Mouse (Mus musculus): ENCODE measurements around the gene Apol7e. TPM values are rescaled to one million over a fixed set of nuclear protein-coding genes. Genes with fewer than 3 reads are reported as not detected.

Gene Apol7e
- total and polyA plus RNA-seq, 2 experiments from 2014 or later = not detected

DNA sequence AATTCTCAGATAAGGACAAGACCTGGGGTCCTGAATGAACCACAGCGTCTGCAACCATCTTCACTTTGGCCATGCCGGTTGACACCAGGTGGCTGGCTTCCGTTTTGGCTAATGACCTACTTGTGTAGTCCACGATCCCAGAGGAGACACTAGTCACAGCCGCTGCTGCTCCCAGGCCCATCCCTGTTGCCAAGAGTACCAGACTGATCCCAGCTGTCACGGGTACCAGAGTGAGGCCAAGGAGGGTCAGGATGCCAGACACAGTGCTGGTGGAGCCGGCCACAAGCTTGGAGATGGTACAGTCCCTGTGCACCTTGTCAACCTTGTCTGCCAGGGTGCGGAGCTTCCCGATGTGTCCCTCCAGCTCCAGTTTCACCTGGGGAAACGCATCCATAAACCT lies 51.1 kb downstream of the Apol7e start:
- 91% methylated on average over 10 of the region's 10 CpGs for WGBS

DNA sequence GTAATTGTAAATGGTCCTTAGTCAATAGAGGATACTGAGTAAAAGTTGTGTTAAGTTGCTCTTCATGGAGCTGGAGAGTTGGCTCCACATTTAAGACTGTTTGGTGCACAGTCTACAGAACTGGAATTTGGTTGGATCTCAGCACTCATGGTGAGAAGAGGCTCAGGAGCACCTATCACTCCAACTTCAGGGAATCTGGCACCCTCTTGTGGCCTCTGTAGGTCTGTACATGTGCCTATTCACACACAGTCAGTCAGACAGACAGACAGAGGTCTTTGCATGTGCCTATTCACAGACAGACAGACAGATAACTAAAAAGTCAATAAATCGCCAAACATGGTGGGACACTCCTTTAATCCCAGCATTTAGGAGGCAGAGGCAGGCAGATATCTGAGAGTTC lies 51.8 kb downstream of the Apol7e start:
- Histone ChIP-seq H3K27me3 (ENCODE audit: insufficient read depth, low read length) (no peaks in the 10 kb centered on the region), H3K9me3 (ENCODE audit: low read length) (no peaks in the 10 kb centered on the region), H3K4me2 (ENCODE audit: low read depth, low read length, poor library complexity, severe bottlenecking) (no peak overlapping the region), H3K9ac (replicated peaks; ENCODE audit: low read length, poor library complexity, severe bottlenecking) (no peak overlapping the region), H3K36me3 (ENCODE audit: insufficient read depth, low read length) (no peaks in the 10 kb centered on the region), H3K4me3 (ENCODE audit: low read depth, low read length) (no peak overlapping the region), H3K4me1 (ENCODE audit: insufficient read depth, low read length) (no peaks in the 10 kb centered on the region), H3K27ac (ENCODE audit: low read depth, low read length) (no peak overlapping the region)
- DNase-seq (ENCODE audit: low spot score) (peak; percentile 57), ATAC-seq (ENCODE audit: low FRiP score) (no peak)
- TF ChIP-seq CTCF (IDR thresholded peaks at IDR 0.05) = peak; percentile 76
- 59% methylated on average over 1 of the region's 1 CpGs for WGBS

More for the DNA sequence above, 51.1 kb downstream of the Apol7e start:
- Histone ChIP-seq H3K4me3 (ENCODE audit: low read depth, low read length) (no peak overlapping the region), H3K9ac (replicated peaks; ENCODE audit: low read length, poor library complexity, severe bottlenecking) (no peak overlapping the region), H3K4me2 (ENCODE audit: low read depth, low read length, poor library complexity, severe bottlenecking) (no peak overlapping the region), H3K27me3 (ENCODE audit: insufficient read depth, low read length) (no peaks in the 10 kb centered on the region), H3K9me3 (ENCODE audit: low read length) (no peaks in the 10 kb centered on the region), H3K4me1 (ENCODE audit: insufficient read depth, low read length) (no peaks in the 10 kb centered on the region), H3K27ac (ENCODE audit: low read depth, low read length) (no peak overlapping the region), H3K36me3 (ENCODE audit: insufficient read depth, low read length) (no peaks in the 10 kb centered on the region)
- no peak for TF ChIP-seq CTCF (IDR thresholded peaks at IDR 0.05)
- peak; percentile 54 for DNase-seq (ENCODE audit: low spot score)
- no peak for ATAC-seq (ENCODE audit: low FRiP score)

DNA sequence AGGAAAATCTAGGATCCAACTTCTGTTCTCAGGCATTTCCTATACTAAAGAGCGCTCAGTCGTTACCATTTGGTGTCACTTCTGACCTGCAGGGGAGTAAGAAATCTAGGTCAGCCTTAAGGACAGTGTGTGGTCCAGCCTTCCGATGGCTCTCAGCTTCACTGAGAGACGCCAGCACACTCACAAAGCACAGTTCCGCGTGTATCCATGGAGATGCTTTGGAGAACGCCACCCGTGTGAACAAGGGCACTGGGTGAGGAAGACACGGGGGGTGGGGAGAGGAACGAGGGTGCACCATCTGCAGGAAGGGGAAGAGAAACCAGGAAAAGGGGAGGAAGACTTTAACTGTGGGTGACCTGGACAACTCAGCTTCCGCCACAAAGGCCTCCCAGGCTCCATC lies 53.8 kb downstream of the Apol7e start:
- 39% methylated on average over 11 of the region's 11 CpGs for WGBS
- no peak for TF ChIP-seq CTCF (IDR thresholded peaks at IDR 0.05)
- H3K4me1 ChIP-seq (ENCODE audit: insufficient read depth, low read length) = no peaks in the 10 kb centered on the region
- no peak overlapping the region for H3K4me2 ChIP-seq (ENCODE audit: low read depth, low read length, poor library complexity, severe bottlenecking)
- H3K36me3 ChIP-seq (ENCODE audit: insufficient read depth, low read length) = no peaks in the 10 kb centered on the region
- H3K27ac ChIP-seq (ENCODE audit: low read depth, low read length) = no peak overlapping the region
- DNase-seq (ENCODE audit: low spot score) (peak; percentile 30), ATAC-seq (ENCODE audit: low FRiP score) (no peak)
- no peak overlapping the region for H3K4me3 ChIP-seq (ENCODE audit: low read depth, low read length)
- no peaks in the 10 kb centered on the region for H3K27me3 ChIP-seq (ENCODE audit: insufficient read depth, low read length)
- H3K9ac ChIP-seq (replicated peaks; ENCODE audit: low read length, poor library complexity, severe bottlenecking) = no peak overlapping the region
- H3K9me3 ChIP-seq (ENCODE audit: low read length) = no peaks in the 10 kb centered on the region

- no peaks in the 10 kb centered on the region for H3K36me3 ChIP-seq (ENCODE audit: insufficient read depth, low read length)
- H3K4me1 ChIP-seq (ENCODE audit: insufficient read depth, low read length) = no peaks in the 10 kb centered on the region
- no CpG with 5 or more reads among the region's 2 CpGs for WGBS
- no peaks in the 10 kb centered on the region for H3K27me3 ChIP-seq (ENCODE audit: insufficient read depth, low read length)
- ATAC-seq (ENCODE audit: low FRiP score) = no peak
- TF ChIP-seq CTCF (IDR thresholded peaks at IDR 0.05) = no peak
- H3K4me3 ChIP-seq (ENCODE audit: low read depth, low read length) = no peak overlapping the region
- no peaks in the 10 kb centered on the region for H3K9me3 ChIP-seq (ENCODE audit: low read length)
- H3K9ac ChIP-seq (replicated peaks; ENCODE audit: low read length, poor library complexity, severe bottlenecking) = no peak overlapping the region
- H3K27ac ChIP-seq (ENCODE audit: low read depth, low read length) = no peak overlapping the region
- no peak for DNase-seq (ENCODE audit: low spot score)
- H3K4me2 ChIP-seq (ENCODE audit: low read depth, low read length, poor library complexity, severe bottlenecking) = no peak overlapping the region
Measured at GRCm38 (mm10) chr15:77755132-77755531, 56.5 kb downstream of the Apol7e start.

DNA sequence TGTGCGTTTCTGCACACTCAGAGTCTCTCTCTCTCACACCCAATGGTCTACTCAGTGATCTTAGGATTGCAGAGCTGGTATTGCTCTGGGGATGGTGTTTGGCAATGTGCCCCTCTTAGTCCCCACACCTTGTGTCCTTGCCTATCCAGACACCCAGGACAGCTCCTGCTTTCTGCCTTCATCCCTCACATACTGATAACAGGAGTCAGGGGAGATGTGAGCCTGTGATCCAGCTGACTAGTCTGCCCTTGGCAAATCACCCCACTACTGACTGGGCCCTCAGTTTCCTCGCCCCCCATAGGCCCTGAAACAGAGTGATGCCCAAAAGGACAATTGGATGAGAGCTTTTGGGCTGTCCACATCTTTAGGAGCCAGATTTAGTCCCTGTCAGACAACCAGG lies 57.4 kb downstream of the Apol7e start:
- no peak for DNase-seq (ENCODE audit: low spot score)
- Histone ChIP-seq H3K36me3 (ENCODE audit: insufficient read depth, low read length) (0 out of 2 replicates have a peak, but pooled peaks cover 1% of the 10 kb centered on the region), H3K9ac (replicated peaks; ENCODE audit: low read length, poor library complexity, severe bottlenecking) (no peak overlapping the region), H3K27me3 (ENCODE audit: insufficient read depth, low read length) (no peaks in the 10 kb centered on the region), H3K4me3 (ENCODE audit: low read depth, low read length) (no peak overlapping the region), H3K4me1 (ENCODE audit: insufficient read depth, low read length) (no peaks in the 10 kb centered on the region), H3K9me3 (ENCODE audit: low read length) (no peaks in the 10 kb centered on the region), H3K4me2 (ENCODE audit: low read depth, low read length, poor library complexity, severe bottlenecking) (no peak overlapping the region), H3K27ac (ENCODE audit: low read depth, low read length) (no peak overlapping the region)
- ATAC-seq (ENCODE audit: low FRiP score) = no peak
- TF ChIP-seq CTCF (IDR thresholded peaks at IDR 0.05) = no peak
- WGBS = 62% methylated on average over 2 of the region's 2 CpGs

GRCm38 (mm10) chr15:77756848-77757247 lies 58.2 kb downstream of the Apol7e start, which contains the start of gene Apol8:
TSS of gene Apol8 (minus strand) at chr15:77757003.
- Histone ChIP-seq H3K36me3 (ENCODE audit: insufficient read depth, low read length) (0 out of 2 replicates have a peak, but pooled peaks cover 7% of the 10 kb centered on the region), H3K9ac (replicated peaks; ENCODE audit: low read length, poor library complexity, severe bottlenecking) (no peak within 1 kb of the TSS), H3K27me3 (ENCODE audit: insufficient read depth, low read length) (no peaks in the 10 kb centered on the region), H3K4me3 (ENCODE audit: low read depth, low read length) (no peak within 1 kb of the TSS), H3K9me3 (ENCODE audit: low read length) (no peaks in the 10 kb centered on the region), H3K4me2 (ENCODE audit: low read depth, low read length, poor library complexity, severe bottlenecking) (no peak within 1 kb of the TSS), H3K4me1 (ENCODE audit: insufficient read depth, low read length) (no peaks in the 10 kb centered on the region), H3K27ac (ENCODE audit: low read depth, low read length) (no peak within 1 kb of the TSS)
- WGBS = 9% methylated on average over 9 of the region's 9 CpGs
- DNase-seq (ENCODE audit: low spot score) (peak; percentile 58), ATAC-seq (ENCODE audit: low FRiP score) (no peak)
- TF ChIP-seq CTCF (IDR thresholded peaks at IDR 0.05) = peak; percentile 92

All from midbrain, postnatal 0 days (tissue).